Mouse (Mus musculus): Measurements from ENCODE around the gene Sbk3. TPM values are rescaled to one million over a fixed set of nuclear protein-coding genes. Genes with fewer than 3 reads are reported as not detected.
A peak's percentile ranks its signal among the peaks of the same experiment; 100 is the strongest.

Gene Sbk3
- total RNA-seq, 2 experiments from 2014 or later: 0.44 to 0.86 TPM

GRCm38 (mm10) chr7:4940068-4940479 is 30.9 kb downstream of the Sbk3 start:
- peak; percentile 69 to 74 for DNase-seq (ENCODE audit: low spot score in 2 of 2)
- intact Hi-C loops (cut with DNase I): loop anchor here (5.0 kb wide), 2 partner anchors 57 to 112 kb away; partner anchors contain the start of genes Zfp579 and Zfp580

DNA sequence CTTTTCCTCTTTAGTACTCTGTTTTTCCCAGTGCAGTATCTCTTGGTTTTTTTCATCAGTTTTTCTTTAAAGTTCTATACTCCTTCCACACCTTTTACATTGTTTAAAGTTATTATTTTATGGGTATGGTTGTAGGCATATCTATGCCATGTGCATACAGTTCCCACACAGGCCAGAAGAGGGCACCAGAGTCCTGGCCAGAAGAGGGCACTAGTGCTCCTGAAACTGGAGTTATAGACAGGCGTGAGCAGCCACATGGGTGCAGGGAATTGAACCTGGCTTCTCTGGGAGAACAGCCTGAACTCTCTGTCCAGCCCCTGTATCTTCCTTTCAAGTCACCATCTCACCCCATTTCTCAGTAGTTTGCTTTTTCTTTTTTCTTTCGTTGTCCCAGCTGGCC is 32.5 kb downstream of the Sbk3 start:
- DNase-seq (ENCODE audit: low spot score in 2 of 2): peak; percentile 30 to 56
- intact Hi-C loops (cut with DNase I): no loop called here

GRCm38 (mm10) chr7:4937392-4937791 is 33.6 kb downstream of the Sbk3 start:
- DNase-seq (ENCODE audit: low spot score in 2 of 2): no peak
- intact Hi-C loops (cut with DNase I): no loop called here

GRCm38 (mm10) chr7:4936832-4937231 is 34.1 kb downstream of the Sbk3 start:
- no peak for DNase-seq (ENCODE audit: low spot score in 2 of 2)
- intact Hi-C loops (cut with DNase I): no loop called here

- intact Hi-C loops (cut with DNase I): no loop called here
- DNase-seq (ENCODE audit: low spot score in 2 of 2): no peak
Measured at GRCm38 (mm10) chr7:4934160-4934914, 36.6 kb downstream of the Sbk3 start.

DNA sequence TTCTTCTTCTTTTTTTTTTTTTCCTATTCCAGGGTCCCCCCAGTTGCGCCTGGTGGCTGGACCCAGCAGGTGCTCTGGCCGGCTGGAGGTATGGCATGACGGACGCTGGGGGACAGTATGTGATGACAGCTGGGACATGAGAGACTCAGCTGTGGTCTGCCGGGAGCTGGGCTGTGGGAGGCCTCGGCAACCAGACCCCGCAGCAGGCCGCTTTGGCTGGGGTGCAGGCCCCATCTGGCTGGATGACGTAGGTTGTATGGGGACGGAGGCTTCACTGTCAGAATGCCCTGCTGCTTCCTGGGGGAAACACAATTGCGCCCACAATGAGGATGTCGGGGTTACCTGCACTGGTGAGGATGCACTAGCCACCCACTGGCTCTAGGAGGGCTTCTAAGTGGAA is 37.9 kb downstream of the Sbk3 start:
- intact Hi-C loops (cut with DNase I): no loop called here
- DNase-seq (ENCODE audit: low spot score in 2 of 2): no peak

GRCm38 (mm10) chr7:4928323-4928722 is 42.6 kb downstream of the Sbk3 start:
- intact Hi-C loops (cut with DNase I): no loop called here
- DNase-seq (ENCODE audit: low spot score in 2 of 2): no peak

DNA sequence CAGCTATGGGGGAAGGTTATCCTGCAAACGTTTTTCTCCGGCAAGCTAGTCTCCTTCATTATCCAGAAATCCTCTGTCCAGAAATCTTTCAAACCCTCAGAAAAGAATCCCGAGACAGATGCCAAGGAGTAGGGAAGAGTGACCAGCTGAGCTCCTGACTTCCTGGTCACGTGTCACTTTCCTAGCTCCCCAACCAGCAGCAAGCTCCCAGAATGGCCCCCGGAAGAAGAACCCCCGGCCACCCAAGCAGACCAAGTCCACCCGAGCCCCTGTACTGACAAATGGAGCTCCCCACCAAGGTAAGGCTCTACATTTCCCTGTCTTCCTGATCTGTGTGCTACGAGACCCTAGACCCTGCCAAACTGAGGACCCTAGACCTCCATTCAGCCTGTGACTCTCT is 43.3 kb downstream of the Sbk3 start:
- no peak for DNase-seq (ENCODE audit: low spot score in 2 of 2)
- intact Hi-C loops (cut with DNase I): no loop called here

- intact Hi-C loops (cut with DNase I): no loop called here
Measured at GRCm38 (mm10) chr7:4926849-4927248, 44.1 kb downstream of the Sbk3 start.

GRCm38 (mm10) chr7:4925441-4926381 is 45.3 kb downstream of the Sbk3 start, which contains the start of gene Ssc5d:
Gene Ssc5d (plus strand): TSS chr7:4925785.
- intact Hi-C loops (cut with DNase I): no loop called here
- no peak for DNase-seq (ENCODE audit: low spot score in 2 of 2)

More at GRCm38 (mm10) chr7:4926849-4927248, 44.1 kb downstream of the Sbk3 start:
- DNase-seq (ENCODE audit: low spot score in 2 of 2): no peak

GRCm38 (mm10) chr7:4924891-4925301 is 46.1 kb downstream of the Sbk3 start:
- intact Hi-C loops (cut with DNase I): loop anchor here (5.0 kb wide), 3 partner anchors 63 to 132 kb away; partner anchors contain the start of gene Shisa7
- peak in 1 of 2 experiments; percentile 21 for DNase-seq (ENCODE audit: low spot score in 2 of 2)

GRCm38 (mm10) chr7:4924483-4924882 is 46.5 kb downstream of the Sbk3 start:
- intact Hi-C loops (cut with DNase I): loop anchor here (5.0 kb wide), 3 partner anchors 62 to 133 kb away; partner anchors contain the start of gene Shisa7

GRCm38 (mm10) chr7:4923586-4924364 is 47.2 kb downstream of the Sbk3 start:
- DNase-seq (ENCODE audit: low spot score in 2 of 2): peak; percentile 66 to 69
- intact Hi-C loops (cut with DNase I): loop anchor here (5.0 kb wide), 3 partner anchors 61 to 134 kb away; partner anchors contain the start of gene Shisa7

More at GRCm38 (mm10) chr7:4924483-4924882, 46.5 kb downstream of the Sbk3 start:
- DNase-seq (ENCODE audit: low spot score in 2 of 2): no peak

GRCm38 (mm10) chr7:4922931-4923565 is 47.9 kb downstream of the Sbk3 start:
- intact Hi-C loops (cut with DNase I): loop anchor here (5.0 kb wide), 3 partner anchors 61 to 134 kb away; partner anchors contain the start of gene Shisa7
- peak; percentile 73 to 75 for DNase-seq (ENCODE audit: low spot score in 2 of 2)

GRCm38 (mm10) chr7:4922508-4922907 is 48.5 kb downstream of the Sbk3 start:
- DNase-seq (ENCODE audit: low spot score in 2 of 2): peak; percentile 88 to 89
- intact Hi-C loops (cut with DNase I): loop anchor here (5.0 kb wide), 3 partner anchors 60 to 135 kb away; partner anchors contain the start of gene Shisa7

DNA sequence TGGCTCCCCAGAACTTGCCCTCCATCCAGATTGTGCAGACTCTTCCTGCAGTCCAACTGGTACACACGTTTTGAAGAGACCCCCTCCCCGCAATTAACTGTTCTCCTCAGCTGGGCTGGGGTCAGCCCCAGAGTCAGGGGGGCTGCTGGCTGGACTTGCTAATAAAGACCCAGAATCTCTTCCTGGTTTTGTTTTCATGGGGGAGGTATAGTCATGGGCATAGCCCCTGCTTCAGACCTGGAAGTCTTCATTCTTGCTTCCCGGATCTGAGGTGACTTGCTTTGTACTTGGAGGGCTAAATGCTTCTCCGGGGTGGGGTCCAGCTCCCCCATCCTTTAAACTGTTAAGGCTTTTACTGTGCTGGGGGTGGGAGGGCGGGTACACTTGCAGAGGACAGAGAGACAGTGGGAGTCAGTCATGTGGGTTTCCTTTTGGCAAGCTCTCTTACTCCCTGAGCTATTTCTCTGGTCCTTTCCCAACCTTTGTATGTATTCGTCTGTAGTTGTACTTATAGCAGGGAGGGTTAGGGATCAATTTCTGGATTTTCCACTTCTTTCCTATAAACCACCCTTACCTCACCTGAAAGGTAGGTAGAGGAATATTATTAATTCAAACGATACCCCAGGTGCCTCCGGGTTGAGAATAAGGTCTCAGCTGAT is 49.0 kb downstream of the Sbk3 start, which contains the start of gene Nat14:
Gene Nat14 (plus strand): TSS at position 205 of the 659 bp plus-strand sequence.
- DNase-seq (ENCODE audit: low spot score in 2 of 2): no peak
- intact Hi-C loops (cut with DNase I): loop anchor here (5.0 kb wide), 3 partner anchors 60 to 135 kb away; partner anchors contain the start of gene Shisa7

GRCm38 (mm10) chr7:4920976-4921823 is 49.8 kb downstream of the Sbk3 start:
- intact Hi-C loops (cut with DNase I): loop anchor here (5.0 kb wide), 3 partner anchors 59 to 136 kb away; partner anchors contain the start of gene Shisa7
- no peak for DNase-seq (ENCODE audit: low spot score in 2 of 2)
